Mouse (Mus musculus): ENCODE data around the gene Krt8.

DNA sequence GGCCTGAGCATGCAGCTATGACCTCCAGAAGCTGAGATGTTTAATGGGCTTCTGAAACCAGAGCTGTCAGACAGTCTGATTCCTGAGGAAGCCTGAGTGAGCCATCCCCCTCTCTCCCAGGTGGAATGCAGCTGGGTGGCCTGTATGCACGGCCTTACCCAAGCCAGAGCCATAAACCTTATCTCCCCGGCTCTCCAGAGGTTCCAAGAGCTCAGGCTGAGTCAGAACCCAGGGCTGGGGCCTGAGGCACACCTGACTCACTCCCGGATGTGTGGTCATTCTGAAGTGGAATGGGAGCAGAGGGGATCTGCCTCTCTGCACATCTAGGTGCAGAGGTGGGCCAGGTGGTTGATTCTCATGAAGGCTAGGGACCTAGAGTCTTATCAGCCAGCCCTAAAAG, 11.8 kb upstream of the Krt8 start:
- TF ChIP-seq CTCF (IDR thresholded peaks at IDR 0.05; ENCODE audit: low read depth), result no peak
- TF ChIP-seq EP300 (IDR thresholded peaks at IDR 0.05; ENCODE audit: low read depth), result no peak

Data from heart, postnatal 0 days (tissue).